Mouse (Mus musculus) ES-E14 (cell line): ENCODE results near the gene Tmem242.

Experiments used
- CHD2 ChIP-seq: IDR thresholded peaks from 2 replicates; pipeline ENCODE4 v1.6.1; 2014; ENCODE audit warnings: mild to moderate bottlenecking, low read depth, low read length, inconsistent platforms
- ZNF384 ChIP-seq: IDR thresholded peaks from 2 replicates; pipeline ENCODE4 v1.6.1; 2012; ENCODE audit warnings: low read depth, low read length, inconsistent platforms

GRCm38 (mm10) chr17:5439831-5440158 is 264 bp downstream of the Tmem242 start:
- TF ChIP-seq ZNF384 (no peak), CHD2 (no peak)
